18 mouse cellular contexts compared by ENCODE assay signal in the genomic region with DNA sequence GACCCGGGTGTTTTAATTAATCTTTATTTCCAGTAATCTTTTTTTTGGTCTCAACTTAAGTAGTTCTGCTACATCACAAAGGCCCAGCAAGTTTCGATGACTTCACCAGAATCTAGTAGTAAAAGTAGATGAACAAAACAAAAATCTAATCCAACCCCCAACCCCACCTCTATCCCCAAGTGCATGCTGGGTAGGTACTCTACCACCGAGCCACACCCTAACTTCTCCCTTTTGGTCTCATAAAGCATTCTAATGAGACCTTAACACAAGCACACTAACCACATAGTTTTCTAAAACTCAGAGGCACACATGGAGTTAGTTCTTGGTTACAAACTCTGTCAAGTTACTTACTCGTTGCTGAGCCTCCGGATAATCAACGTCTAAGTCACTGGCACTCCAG.
"Had no signal": no experiment of that assay in that cellular context is flagged by ENCODE, and none has a peak within 500 bp of the region (broad histone marks: within the 10 kb centered on the region; RNA-seq: fewer than 3 reads in every experiment).

No protein-coding gene starts in this region.

- H3K36me3 ChIP-seq: midbrain, embryonic 10.5 days; midbrain, embryonic 12.5 days; neural tube, embryonic 13.5 days; neural tube, embryonic 15.5 days had no signal

- DNase-seq: lung, embryonic 14.5 days; lung, postnatal 10 days; lung, postnatal 4 days; midbrain, embryonic 14.5 days; retina, postnatal 1 day; right cerebral cortex, adult 18-20 months; right cerebral cortex, postnatal 25 days; right cerebral cortex, postnatal 4 days; spleen, adult 18-20 months; thymus, adult 18-20 months; thymus, postnatal 25 days; thymus, postnatal 4 days had no signal

- H3K27ac ChIP-seq: midbrain, embryonic 10.5 days; midbrain, embryonic 12.5 days; neural tube, embryonic 13.5 days; neural tube, embryonic 15.5 days had no signal

- H3K9ac ChIP-seq: lung, embryonic 14.5 days; midbrain, embryonic 12.5 days; neural tube, embryonic 13.5 days; neural tube, embryonic 15.5 days had no signal

- H3K4me2 ChIP-seq: lung, embryonic 14.5 days; midbrain, embryonic 12.5 days; neural tube, embryonic 13.5 days; neural tube, embryonic 15.5 days had no signal

- H3K4me3 ChIP-seq: midbrain, embryonic 10.5 days; midbrain, embryonic 12.5 days; myocyte; neural tube, embryonic 13.5 days; neural tube, embryonic 15.5 days had no signal

- H3K27me3 ChIP-seq: midbrain, embryonic 12.5 days; neural tube, embryonic 13.5 days; neural tube, embryonic 15.5 days had no signal

- H3K9me3 ChIP-seq: midbrain, embryonic 10.5 days; midbrain, embryonic 12.5 days; neural tube, embryonic 13.5 days; neural tube, embryonic 15.5 days had no signal

- ATAC-seq: midbrain, embryonic 16.5 days had no signal
